Mouse (Mus musculus): Measurements from ENCODE around the gene Rps7.

The Rps7 gene

DNA sequence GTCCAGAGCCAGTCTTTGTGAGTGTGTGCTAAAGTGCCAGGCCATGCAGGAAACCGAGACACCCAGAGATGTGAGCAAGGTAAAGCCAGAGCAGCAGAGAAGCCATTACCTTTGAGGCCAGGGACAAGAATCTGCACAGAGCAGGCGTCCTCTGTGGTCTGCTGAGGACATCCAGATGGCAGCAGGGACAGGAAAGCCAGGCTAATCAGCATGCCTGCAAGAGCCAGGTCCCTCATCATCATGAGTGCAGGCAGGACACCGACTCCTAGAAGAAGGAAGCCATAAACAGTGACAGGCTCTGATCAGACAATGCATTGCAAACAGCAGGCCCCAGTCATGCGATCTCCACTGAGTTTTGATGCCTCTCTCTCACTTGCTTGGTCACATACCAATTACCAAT, 18.5 kb downstream of the Rps7 start:
- no peak for DNase-seq (ENCODE audit: low spot score in 2 of 2)

- DNase-seq (ENCODE audit: low spot score in 2 of 2): no peak
Observed at GRCm38 (mm10) chr12:28614401-28614800, 21.4 kb downstream of the Rps7 start.

GRCm38 (mm10) chr12:28612391-28612790, 23.4 kb downstream of the Rps7 start:
- peak; percentile 51 to 64 for DNase-seq (ENCODE audit: low spot score in 2 of 2)

- peak in 1 of 2 experiments; percentile 55 for DNase-seq (ENCODE audit: low spot score in 2 of 2)
Observed at GRCm38 (mm10) chr12:28607546-28608305, 28.0 kb downstream of the Rps7 start.

DNA sequence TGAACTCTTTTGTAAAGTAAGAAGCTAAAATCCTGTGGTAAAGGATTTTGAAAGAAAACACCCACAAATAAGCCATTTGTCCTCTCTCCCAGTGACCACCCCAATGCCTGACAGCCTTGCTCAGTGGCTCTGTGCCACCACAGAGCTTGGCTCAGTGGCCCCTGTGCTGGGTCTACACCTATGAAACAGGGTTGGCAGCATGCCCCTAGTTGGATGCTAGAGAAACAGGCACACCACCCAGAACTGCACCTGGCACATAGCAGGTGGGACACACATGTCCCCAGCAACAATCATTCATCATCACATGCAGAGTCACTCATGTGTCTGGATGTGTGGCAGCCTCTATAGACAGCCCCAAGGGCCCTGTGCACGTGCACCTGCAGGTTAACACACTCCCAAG, 32.3 kb downstream of the Rps7 start:
- DNase-seq (ENCODE audit: low spot score in 2 of 2): no peak

DNA sequence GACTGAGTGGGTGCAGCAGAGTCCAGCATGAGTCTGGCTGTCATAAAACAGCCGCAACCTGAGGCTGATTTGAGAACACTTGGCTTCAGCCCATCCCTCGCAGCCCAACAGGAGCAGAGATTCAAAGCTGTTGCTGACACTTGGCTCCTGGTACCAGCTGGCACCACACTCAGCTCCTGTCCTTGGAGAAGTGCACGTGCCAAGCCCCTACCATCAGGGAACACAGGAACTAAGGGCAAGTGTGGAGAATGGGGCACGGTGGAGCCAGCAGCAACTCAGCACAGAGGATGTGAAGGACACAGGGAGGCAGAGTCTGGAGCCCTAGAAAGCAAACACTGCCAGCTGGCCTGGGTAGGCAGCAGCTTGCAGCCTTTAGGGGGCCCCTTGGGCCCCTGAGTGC, 33.5 kb downstream of the Rps7 start:
- no peak for DNase-seq (ENCODE audit: low spot score in 2 of 2)

DNA sequence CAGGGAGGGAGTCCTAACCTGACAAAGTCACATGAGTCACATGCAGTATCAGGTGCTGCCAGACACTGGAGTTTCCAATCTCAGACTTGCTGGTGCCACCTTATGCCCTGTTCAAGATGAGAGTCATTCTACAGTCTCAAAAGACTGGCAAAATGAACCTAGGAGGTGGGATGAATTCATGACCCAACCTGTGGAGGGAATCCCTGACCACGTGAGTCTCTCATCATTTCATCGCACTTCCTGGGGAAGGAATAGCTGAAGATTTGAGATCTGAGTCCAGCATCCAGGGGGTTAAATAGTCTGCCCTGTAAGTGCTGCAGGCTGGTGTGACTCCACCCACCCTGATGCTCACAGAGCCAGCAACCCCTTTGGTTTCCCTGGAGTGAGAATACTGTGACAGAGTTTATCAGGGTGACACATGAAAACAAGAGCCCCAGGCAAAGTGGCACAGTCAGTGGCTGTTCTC, 37.2 kb downstream of the Rps7 start:
- no peak for DNase-seq (ENCODE audit: low spot score in 2 of 2)

- no peak for DNase-seq (ENCODE audit: low spot score in 2 of 2)
Observed at GRCm38 (mm10) chr12:28598110-28598509, 37.6 kb downstream of the Rps7 start.

DNA sequence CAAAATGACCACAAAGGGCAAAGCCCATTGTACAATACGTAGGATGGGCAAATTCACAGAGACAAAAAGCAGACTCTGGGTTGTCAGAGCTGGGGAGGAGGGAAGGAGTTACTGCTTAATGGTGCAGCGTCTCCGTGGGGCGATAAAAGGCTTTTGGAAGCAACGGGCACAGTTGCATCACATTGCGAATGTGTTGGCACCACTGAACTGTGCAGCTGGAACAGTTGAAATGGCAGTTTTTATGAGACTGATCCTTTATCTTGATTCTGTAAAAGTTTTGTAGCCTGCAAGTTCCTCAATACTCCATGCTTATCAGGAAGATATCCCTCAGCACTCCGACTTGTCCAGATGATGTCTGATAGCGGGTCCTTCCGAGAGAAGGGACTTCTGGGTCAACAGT, 38.1 kb downstream of the Rps7 start:
- no peak for DNase-seq (ENCODE audit: low spot score in 2 of 2)

DNA sequence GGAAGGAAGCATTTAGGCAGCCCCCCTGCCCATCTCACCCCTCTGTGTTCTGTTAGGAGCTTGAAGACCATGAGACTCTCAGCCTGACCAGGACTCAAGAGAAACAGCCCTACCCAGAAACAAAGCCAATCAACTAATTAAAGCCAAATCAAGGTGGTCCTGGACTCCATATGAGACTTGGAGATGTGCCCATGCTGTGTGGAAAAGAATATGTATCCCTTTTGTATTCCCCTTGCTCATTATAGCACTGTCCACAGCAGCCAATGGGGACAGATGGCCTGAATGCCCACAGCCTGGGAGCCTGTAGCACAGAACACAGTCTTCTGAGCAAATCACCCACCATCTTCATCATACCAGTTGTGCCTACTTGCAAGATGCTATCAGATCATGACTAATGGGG, 38.9 kb downstream of the Rps7 start:
- DNase-seq (ENCODE audit: low spot score in 2 of 2): no peak

DNA sequence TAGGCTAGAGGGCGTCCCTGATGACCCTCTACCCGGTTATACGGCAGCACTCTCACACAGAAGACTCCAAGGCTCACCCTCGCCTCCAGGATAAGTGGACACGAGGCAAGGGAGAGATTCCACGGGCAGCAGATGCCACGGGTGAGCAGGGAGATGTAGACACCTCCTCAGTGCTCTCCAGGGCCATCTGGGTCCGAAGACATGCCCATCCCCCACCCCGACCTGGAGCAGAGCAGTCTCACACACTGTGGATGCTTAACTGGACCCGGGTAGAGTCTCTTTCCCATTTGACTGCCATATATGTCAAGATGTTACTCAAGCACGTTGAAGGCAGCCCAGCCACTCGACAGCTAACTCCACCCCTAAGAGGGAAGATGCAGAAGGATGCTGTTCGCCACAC, 45.3 kb downstream of the Rps7 start:
- DNase-seq (ENCODE audit: low spot score in 2 of 2): no peak

GRCm38 (mm10) chr12:28589090-28589868, 46.5 kb downstream of the Rps7 start:
- peak; percentile 88 to 94 for DNase-seq (ENCODE audit: low spot score in 2 of 2)

DNA sequence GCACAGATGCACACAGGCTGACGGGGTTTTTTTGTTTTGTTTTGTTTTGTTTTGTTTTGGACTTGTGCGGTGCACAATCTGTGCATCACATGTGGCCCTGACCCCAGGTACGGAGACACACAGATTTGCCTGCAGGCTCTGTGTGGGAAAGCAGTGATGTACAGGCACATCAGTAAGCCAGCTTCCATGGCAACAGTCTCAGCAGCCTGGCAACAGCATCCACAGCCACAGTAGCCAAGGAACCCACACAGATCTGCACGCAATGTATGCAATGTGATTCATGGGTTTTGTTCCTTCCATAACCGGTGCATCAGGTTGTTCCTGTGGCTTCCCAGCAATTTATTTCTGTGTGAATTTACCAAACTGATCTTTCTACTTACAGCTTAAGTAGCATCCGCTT, 47.8 kb downstream of the Rps7 start:
- peak; percentile 77 to 87 for DNase-seq (ENCODE audit: low spot score in 2 of 2)

DNA sequence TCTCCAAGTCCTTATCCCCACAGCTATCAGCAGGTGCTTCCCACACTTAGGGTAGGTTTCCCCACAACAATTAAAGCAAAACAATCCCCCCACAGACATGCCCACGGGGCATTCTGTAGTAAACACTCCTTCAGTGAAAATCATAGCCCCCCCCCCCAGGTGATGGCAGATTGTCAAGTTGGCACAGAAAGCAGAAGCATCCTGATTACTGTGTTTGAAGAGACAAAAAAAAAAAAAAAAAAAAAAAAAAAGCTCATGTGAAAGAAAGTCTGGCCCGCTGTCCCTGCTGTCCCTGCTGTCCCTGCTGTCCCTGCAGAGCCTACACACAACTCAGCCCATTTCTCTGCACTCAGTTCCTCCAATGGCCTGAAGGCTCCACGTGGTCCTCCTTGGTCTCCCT, 51.7 kb downstream of the Rps7 start:
- DNase-seq (ENCODE audit: low spot score in 2 of 2): no peak

- no peak for DNase-seq (ENCODE audit: low spot score in 2 of 2)
Observed at GRCm38 (mm10) chr12:28582423-28582822, 53.3 kb downstream of the Rps7 start, which contains the start of gene Allc. Gene Allc, minus strand, starts transcription at chr12:28582523.
